Mouse (Mus musculus) telencephalon, adult 2 months (tissue): ENCODE results near the gene Osbpl6.
"Not testable (repeated sequence)": the region's sequence is repeated elsewhere in the genome, so short reads cannot be mapped to it uniquely, and the experiment has no call there.

ENCODE experiments used
- DNase-seq: peaks from one replicate; pipeline ENCODE4 v3.0.0-alpha.2; 2011; ENCODE audit warnings: low read depth, low spot score

The Osbpl6 gene

GRCm38 (mm10) chr2:76563862-76564261 is 157.6 kb downstream of the Osbpl6 start:
- no peak for DNase-seq

- DNase-seq, result no peak
These were observed 160.7 kb downstream of the Osbpl6 start for GRCm38 (mm10) chr2:76566933-76567551.

GRCm38 (mm10) chr2:76571543-76571942 is 165.2 kb downstream of the Osbpl6 start:
- no peak for DNase-seq

GRCm38 (mm10) chr2:76578911-76579310 is 172.6 kb downstream of the Osbpl6 start:
- DNase-seq, result no peak

GRCm38 (mm10) chr2:76585090-76585489 is 178.8 kb downstream of the Osbpl6 start:
- no peak for DNase-seq

DNA sequence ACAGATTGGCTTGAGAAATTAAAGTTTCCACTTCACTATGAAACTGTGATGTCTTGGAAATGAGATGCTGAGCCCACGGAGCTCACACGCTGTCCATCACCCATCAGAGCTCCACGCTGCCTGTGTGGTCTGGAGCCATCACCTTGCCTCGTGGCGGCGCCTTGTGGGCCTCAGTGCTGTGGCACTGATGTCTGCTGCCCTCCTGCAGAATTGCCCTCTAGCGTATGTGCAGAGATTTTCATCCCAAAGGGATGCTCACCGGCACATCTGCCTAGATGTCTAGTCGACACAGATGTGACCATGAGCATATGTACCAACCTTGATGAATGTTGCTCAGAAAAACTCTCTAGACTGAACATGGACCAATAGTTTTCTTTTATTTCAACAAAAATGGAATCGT is 180.6 kb downstream of the Osbpl6 start:
- no peak for DNase-seq

DNA sequence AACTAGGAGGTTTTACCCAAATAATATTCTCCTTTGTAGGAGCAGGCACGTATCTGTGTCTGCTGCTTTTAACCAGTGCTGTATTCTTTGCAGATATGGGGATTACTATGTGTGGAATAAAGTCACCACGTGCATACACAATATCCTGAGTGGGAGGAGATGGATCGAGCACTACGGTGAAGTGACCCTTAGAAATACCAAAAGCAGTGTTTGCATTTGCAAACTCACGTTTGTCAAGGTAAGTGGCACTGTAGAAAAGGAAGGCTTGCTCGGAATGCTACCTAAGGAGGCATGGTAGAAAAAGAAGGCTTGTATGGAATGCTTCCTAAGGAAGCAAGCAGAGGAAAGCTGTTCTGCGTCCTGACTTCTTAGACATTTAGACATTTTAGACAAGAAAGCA is 183.9 kb downstream of the Osbpl6 start:
- no peak for DNase-seq

DNA sequence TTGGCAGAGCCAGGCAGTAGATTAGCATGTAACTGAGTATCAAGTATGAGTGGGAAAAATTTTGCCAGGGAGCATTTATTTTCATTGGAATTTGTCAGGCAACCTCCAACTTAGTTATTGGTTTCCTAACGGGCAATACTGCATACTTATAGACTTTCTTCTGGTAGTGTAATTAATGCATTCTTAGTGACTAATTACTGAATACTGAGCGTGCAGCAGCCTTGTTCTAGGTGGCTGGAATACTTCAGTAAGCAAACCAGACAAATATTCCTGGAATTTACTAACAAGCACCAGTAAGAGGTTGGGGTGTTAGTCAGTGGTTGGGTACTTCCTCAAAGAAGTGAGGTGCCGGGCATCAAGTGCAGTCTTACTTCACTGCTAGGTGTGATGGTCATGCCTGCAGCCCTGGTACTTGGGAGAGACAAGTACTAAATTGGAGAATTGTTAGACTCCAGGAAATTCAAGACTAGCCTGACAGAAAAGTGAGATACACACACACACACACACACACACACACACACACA is 186.2 kb downstream of the Osbpl6 start:
- no peak for DNase-seq

DNA sequence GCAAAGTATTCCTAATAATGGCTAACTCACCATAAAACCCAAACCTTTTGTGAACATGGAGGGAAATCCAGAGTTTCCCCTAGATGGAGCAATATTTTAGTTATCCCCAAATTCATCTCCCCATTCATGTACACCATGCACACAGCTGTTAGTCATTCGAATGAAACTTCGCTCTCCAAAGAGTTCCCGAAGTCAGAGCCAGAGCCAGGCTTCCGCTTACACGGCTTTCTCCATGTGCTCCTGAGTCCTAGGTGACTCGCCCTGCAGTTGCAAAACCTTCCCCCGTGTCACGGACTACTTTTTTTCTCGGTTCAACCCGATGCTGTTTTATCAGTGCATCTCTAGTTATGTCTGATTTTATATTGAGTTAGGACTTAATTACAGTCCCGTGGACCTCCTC is 191.2 kb downstream of the Osbpl6 start:
- DNase-seq, result no peak

GRCm38 (mm10) chr2:76599214-76599613 is 192.9 kb downstream of the Osbpl6 start:
- no peak for DNase-seq

GRCm38 (mm10) chr2:76602256-76602655 is 195.9 kb downstream of the Osbpl6 start:
- no peak for DNase-seq

- DNase-seq, result no peak
These were observed 200.4 kb downstream of the Osbpl6 start for GRCm38 (mm10) chr2:76606704-76607103.

- DNase-seq, result no peak
These were observed 204.2 kb downstream of the Osbpl6 start for GRCm38 (mm10) chr2:76610326-76611104.

- DNase-seq, result no peak
These were observed 205.7 kb downstream of the Osbpl6 start for GRCm38 (mm10) chr2:76611996-76612395.

- peak; percentile 27 for DNase-seq
These were observed 211.8 kb downstream of the Osbpl6 start for GRCm38 (mm10) chr2:76618078-76618477.

GRCm38 (mm10) chr2:76620188-76620587 is 213.9 kb downstream of the Osbpl6 start:
- DNase-seq, result no peak

GRCm38 (mm10) chr2:76621724-76622123 is 215.4 kb downstream of the Osbpl6 start:
- DNase-seq, result no peak

- DNase-seq, result not testable (repeated sequence)
These were observed 216.0 kb downstream of the Osbpl6 start for GRCm38 (mm10) chr2:76622316-76622715.

- DNase-seq, result no peak
These were observed 224.0 kb downstream of the Osbpl6 start for GRCm38 (mm10) chr2:76630293-76630692.

DNA sequence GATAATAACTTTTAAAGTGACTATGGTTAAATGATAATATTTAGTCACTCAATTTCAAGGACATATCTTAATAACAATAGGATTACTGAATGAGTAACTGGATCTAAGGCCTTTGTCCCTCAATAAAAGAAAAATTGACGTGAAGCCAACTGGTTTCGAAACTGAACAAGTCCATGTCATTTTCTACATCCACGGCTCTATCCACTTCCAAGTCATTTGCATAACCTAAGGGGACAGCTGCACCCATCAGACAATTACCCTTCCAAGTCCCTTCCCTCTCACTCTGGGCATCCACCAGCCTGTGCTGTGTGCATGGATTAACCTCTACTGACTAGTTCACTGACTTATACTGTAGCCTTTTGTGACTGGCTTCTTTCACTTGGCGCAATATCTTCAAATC is 225.3 kb downstream of the Osbpl6 start:
- no peak for DNase-seq

DNA sequence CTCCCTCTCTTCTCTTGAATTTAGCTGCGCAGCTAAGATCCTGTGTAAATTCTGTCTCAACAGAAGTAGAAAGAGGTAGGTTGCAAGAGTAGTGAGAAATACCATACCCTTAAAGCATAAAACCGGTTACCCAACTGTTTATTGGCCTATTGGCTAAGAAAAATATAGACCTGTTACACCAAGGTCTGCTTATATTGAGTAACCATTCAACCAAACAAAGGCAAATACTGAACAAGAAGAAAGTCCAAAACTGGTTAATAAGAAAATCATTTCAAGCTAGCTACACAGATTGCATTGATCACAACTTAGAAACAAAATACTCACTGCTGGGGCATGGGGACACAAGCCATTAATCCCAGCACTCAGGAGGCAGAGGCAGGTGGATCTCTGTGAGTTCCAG is 233.3 kb downstream of the Osbpl6 start:
- DNase-seq, result no peak

GRCm38 (mm10) chr2:76643801-76644200 is 237.5 kb downstream of the Osbpl6 start:
- no peak for DNase-seq

- DNase-seq, result no peak
These were observed 241.1 kb downstream of the Osbpl6 start for GRCm38 (mm10) chr2:76647441-76647869.
